Mouse (Mus musculus): ENCODE measurements around the gene Alms1. TPM values are rescaled to one million over a fixed set of nuclear protein-coding genes. Genes with fewer than 3 reads are reported as not detected.

Gene Alms1
- polyA plus RNA-seq, 1 experiment from 2014 or later: 0.68 TPM

DNA sequence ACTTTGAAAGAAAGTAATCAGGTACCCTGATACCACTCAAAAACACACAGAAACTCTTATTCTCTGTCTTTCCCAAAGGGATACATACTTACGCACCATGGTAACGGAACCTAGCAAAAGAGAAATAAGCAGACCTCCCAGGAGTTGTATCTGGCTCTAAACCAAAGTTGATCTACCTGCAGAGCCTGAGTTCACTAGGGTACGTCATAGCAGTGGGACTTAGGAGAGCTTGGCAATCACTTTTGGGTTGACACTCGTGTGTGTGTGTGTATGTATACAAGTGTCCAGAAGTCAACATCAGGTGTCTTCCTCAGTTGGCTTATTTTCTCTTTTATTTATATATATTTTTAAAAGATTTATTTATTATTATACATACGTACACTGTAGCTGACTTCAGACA lies 5.6 kb upstream of the Alms1 start:
- H3K9me3 ChIP-seq (ENCODE audit: low read length): no peaks in the 10 kb centered on the region
- H3K36me3 ChIP-seq (replicated peaks; ENCODE audit: insufficient read depth, low read length): no peaks in the 10 kb centered on the region
- DNase-seq (no peak), ATAC-seq (no peak)
- no peak overlapping the region for H3K4me2 ChIP-seq (ENCODE audit: low read depth, low read length)
- H3K9ac ChIP-seq (replicated peaks): no peak overlapping the region
- no peaks in the 10 kb centered on the region for H3K4me1 ChIP-seq (ENCODE audit: insufficient read depth)
- WGBS (ENCODE audit: insufficient replicate concordance): 81% methylated on average over 5 of the region's 5 CpGs
- H3K4me3 ChIP-seq (ENCODE audit: low read depth, low read length): no peak overlapping the region
- H3K27me3 ChIP-seq (ENCODE audit: insufficient read depth, low read length): 0 out of 2 replicates have a peak, but pooled peaks cover 2% of the 10 kb centered on the region
- TF ChIP-seq EP300 (IDR thresholded peaks at IDR 0.05; ENCODE audit: low read depth): no peak
- no peak for TF ChIP-seq CTCF (IDR thresholded peaks at IDR 0.05; ENCODE audit: low read depth)
- H3K27ac ChIP-seq (ENCODE audit: low read depth): no peak overlapping the region

DNA sequence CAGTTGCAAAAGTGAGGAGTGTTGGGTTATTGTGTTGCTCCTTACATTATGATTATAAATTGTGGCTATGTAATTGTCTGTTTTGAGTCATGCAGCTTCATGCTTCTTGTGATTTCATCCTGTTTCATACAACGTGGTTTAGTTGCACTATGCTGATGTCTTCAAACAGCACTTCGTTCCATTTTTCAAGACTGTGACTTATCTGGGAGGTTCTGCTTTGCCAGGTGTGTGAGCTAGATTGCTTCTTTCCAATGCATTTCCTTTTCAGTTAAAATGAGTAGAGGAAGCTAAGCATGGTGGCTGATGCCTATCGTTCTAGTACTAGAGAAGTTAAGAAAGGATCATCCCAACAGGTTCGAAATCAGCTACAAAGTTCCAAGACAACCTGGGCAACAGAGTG lies 2.7 kb upstream of the Alms1 start:
- Histone ChIP-seq H3K4me1 (ENCODE audit: insufficient read depth) (peaks cover 10% of the 10 kb centered on the region), H3K4me3 (ENCODE audit: low read depth, low read length) (no peak overlapping the region), H3K9ac (replicated peaks) (no peak overlapping the region), H3K4me2 (ENCODE audit: low read depth, low read length) (no peak overlapping the region), H3K27ac (ENCODE audit: low read depth) (no peak overlapping the region), H3K27me3 (ENCODE audit: insufficient read depth, low read length) (0 out of 2 replicates have a peak, but pooled peaks cover 2% of the 10 kb centered on the region), H3K9me3 (ENCODE audit: low read length) (no peaks in the 10 kb centered on the region), H3K36me3 (replicated peaks; ENCODE audit: insufficient read depth, low read length) (no peaks in the 10 kb centered on the region)
- no peak for TF ChIP-seq EP300 (IDR thresholded peaks at IDR 0.05; ENCODE audit: low read depth)
- no peak for TF ChIP-seq CTCF (IDR thresholded peaks at IDR 0.05; ENCODE audit: low read depth)
- DNase-seq (no peak), ATAC-seq (no peak)
- WGBS (ENCODE audit: insufficient replicate concordance): 63% methylated on average over 4 of the region's 4 CpGs

DNA sequence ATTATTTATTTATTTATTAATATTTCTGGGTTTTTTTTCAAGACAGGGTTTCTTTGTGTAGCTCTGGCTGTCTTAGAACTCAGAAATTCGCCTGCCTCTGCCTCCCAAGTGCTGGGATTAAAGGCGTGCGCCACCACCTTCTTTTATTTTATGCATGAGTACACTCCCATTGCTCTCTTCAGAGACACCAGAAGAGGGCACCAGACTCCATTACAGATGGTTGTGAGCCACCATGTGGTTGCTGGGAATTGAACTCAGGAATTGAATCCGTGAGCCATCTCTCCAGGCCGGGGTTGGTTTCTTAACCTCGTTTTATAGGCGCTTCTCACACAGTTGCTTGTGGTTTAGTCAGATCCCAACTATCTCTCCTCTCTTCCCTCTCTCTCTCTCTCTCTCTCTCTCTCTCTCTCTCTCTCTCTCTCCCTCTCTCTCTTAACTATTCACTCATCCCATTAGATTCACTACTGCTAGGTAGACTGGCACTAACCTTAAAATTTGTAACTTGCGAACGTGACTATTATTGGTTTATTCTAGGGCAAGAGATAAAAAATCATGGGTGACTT lies 445 bp upstream of the Alms1 start:
- TF ChIP-seq CTCF (IDR thresholded peaks at IDR 0.05; ENCODE audit: low read depth) (peak; percentile 54), EP300 (IDR thresholded peaks at IDR 0.05; ENCODE audit: low read depth) (no peak)

DNA sequence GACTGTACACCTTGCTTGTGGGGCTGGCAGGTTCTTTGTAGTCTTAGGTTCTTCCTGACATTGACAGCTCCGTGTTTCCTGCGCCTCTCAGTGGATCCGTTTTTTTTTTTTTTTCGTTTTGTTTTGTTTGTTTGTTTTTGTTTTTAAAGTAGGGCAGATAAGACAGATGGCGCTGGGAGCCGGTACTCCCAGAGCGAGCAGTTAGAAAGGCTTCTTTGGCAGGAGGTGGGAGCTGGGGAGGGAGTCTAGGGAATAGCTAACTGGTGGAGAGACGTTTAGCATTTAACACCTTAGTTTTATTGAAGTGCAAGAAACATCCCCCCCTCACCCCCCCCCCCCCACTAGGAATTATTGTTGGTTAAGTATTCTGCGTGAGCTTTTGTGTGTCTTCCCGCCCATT lies 833 bp downstream of the Alms1 start:
- TF ChIP-seq CTCF (IDR thresholded peaks at IDR 0.05; ENCODE audit: low read depth): no peak
- no peak for TF ChIP-seq EP300 (IDR thresholded peaks at IDR 0.05; ENCODE audit: low read depth)
- Histone ChIP-seq H3K4me2 (ENCODE audit: low read depth, low read length) (peak overlapping the region; percentile 95), H3K27ac (ENCODE audit: low read depth) (peak overlapping the region; percentile 70), H3K9me3 (ENCODE audit: low read length) (no peaks in the 10 kb centered on the region), H3K9ac (replicated peaks) (peak overlapping the region; percentile 85), H3K4me1 (ENCODE audit: insufficient read depth) (peaks cover 13% of the 10 kb centered on the region), H3K4me3 (ENCODE audit: low read depth, low read length) (peak overlapping the region; percentile 88), H3K27me3 (ENCODE audit: insufficient read depth, low read length) (0 out of 2 replicates have a peak, but pooled peaks cover 2% of the 10 kb centered on the region), H3K36me3 (replicated peaks; ENCODE audit: insufficient read depth, low read length) (no peaks in the 10 kb centered on the region)
- ATAC-seq (no peak), DNase-seq (no peak)
- WGBS (ENCODE audit: insufficient replicate concordance): 3% methylated on average over 10 of the region's 10 CpGs

More for the DNA sequence above, 445 bp upstream of the Alms1 start:
- peak; percentile 35 for ATAC-seq
- H3K4me3 ChIP-seq (ENCODE audit: low read depth, low read length): peak overlapping the region; percentile 88
- no peaks in the 10 kb centered on the region for H3K9me3 ChIP-seq (ENCODE audit: low read length)
- 0 out of 2 replicates have a peak, but pooled peaks cover 2% of the 10 kb centered on the region for H3K27me3 ChIP-seq (ENCODE audit: insufficient read depth, low read length)
- H3K9ac ChIP-seq (replicated peaks): no peak overlapping the region
- no peak for DNase-seq
- peak overlapping the region; percentile 95 for H3K4me2 ChIP-seq (ENCODE audit: low read depth, low read length)
- H3K27ac ChIP-seq (ENCODE audit: low read depth): no peak overlapping the region
- H3K4me1 ChIP-seq (ENCODE audit: insufficient read depth): peaks cover 13% of the 10 kb centered on the region
- 44% methylated on average over 9 of the region's 9 CpGs for WGBS (ENCODE audit: insufficient replicate concordance)
- H3K36me3 ChIP-seq (replicated peaks; ENCODE audit: insufficient read depth, low read length): no peaks in the 10 kb centered on the region

DNA sequence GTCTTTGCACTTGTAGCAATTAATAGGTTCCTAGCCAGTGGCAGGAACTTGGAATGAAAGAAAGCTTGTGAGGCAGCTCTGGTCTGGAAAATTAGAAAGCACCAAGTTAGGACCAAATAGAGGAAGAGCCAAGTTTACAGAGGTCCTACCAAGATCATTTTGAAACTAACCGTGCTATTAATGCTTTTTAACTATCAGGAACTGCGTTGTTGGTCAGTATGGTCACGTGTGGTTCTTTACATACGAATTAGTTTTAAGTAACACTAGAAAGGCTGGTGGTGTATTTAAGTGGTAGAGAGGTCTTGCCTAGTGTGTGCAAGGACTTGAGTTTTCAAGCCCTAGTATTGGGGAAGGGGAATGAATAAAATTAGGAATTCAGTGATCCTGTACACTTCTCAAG lies 1.2 kb downstream of the Alms1 start:
- no peak for DNase-seq
- 12% methylated on average over 4 of the region's 4 CpGs for WGBS (ENCODE audit: insufficient replicate concordance)
- peak overlapping the region; percentile 85 for H3K9ac ChIP-seq (replicated peaks)

DNA sequence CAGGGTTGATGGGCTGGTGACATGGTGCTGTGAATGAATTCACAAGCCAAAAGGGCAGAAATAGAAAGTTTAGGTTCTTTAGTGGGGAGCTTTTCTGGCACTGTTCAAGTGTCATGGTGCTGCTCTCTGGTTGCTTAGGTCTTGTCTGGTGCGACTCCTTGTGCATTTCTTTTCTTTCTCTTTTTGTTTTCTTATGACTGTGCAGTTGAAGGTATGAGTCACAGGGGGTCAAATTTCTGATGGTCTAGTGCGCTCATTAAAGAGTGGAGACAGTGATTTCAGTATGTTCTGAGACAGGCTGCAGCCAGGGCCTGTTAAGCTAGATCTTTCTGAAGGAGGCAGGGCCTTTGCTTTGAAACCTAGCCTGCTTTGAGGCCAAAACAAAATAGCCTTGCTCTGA lies 2.8 kb downstream of the Alms1 start:
- ATAC-seq (no peak), DNase-seq (no peak)
- 88% methylated on average over 2 of the region's 2 CpGs for WGBS (ENCODE audit: insufficient replicate concordance)

More for the DNA sequence above, 1.2 kb downstream of the Alms1 start:
- Histone ChIP-seq H3K4me3 (ENCODE audit: low read depth, low read length) (peak overlapping the region; percentile 88), H3K9me3 (ENCODE audit: low read length) (no peaks in the 10 kb centered on the region), H3K36me3 (replicated peaks; ENCODE audit: insufficient read depth, low read length) (no peaks in the 10 kb centered on the region), H3K4me1 (ENCODE audit: insufficient read depth) (peaks cover 13% of the 10 kb centered on the region), H3K4me2 (ENCODE audit: low read depth, low read length) (peak overlapping the region; percentile 95), H3K27me3 (ENCODE audit: insufficient read depth, low read length) (0 out of 2 replicates have a peak, but pooled peaks cover 2% of the 10 kb centered on the region), H3K27ac (ENCODE audit: low read depth) (no peak overlapping the region)
- ATAC-seq: no peak
- no peak for TF ChIP-seq EP300 (IDR thresholded peaks at IDR 0.05; ENCODE audit: low read depth)
- TF ChIP-seq CTCF (IDR thresholded peaks at IDR 0.05; ENCODE audit: low read depth): no peak

More for the DNA sequence above, 2.8 kb downstream of the Alms1 start:
- Histone ChIP-seq H3K9me3 (ENCODE audit: low read length) (no peaks in the 10 kb centered on the region), H3K4me1 (ENCODE audit: insufficient read depth) (peaks cover 13% of the 10 kb centered on the region), H3K9ac (replicated peaks) (no peak overlapping the region), H3K4me2 (ENCODE audit: low read depth, low read length) (no peak overlapping the region), H3K27me3 (ENCODE audit: insufficient read depth, low read length) (no peaks in the 10 kb centered on the region), H3K36me3 (replicated peaks; ENCODE audit: insufficient read depth, low read length) (no peaks in the 10 kb centered on the region), H3K4me3 (ENCODE audit: low read depth, low read length) (no peak overlapping the region), H3K27ac (ENCODE audit: low read depth) (no peak overlapping the region)
- TF ChIP-seq EP300 (IDR thresholded peaks at IDR 0.05; ENCODE audit: low read depth) (no peak), CTCF (IDR thresholded peaks at IDR 0.05; ENCODE audit: low read depth) (no peak)

All from liver, postnatal 0 days (tissue).